17 mouse cellular contexts compared by ENCODE assay signal in genomic region chr5:139809397-139809796, GRCm38 (mm10). TPM values are rescaled to one million over a fixed set of nuclear protein-coding genes. Genes with fewer than 3 reads are reported as not detected.
DNase-seq lines count a peak whose midpoint lies in the region; ATAC-seq and TF ChIP-seq lines count a peak whose summit lies in the region.
"Had no signal": no experiment of that assay in that cellular context is flagged by ENCODE, and none has a peak within 500 bp of the region (broad histone marks: within the 10 kb centered on the region; RNA-seq: fewer than 3 reads in every experiment).

No protein-coding gene starts in this region.

- H3K9ac ChIP-seq in CH12.LX (ENCODE audit: insufficient read depth, low read depth) (no peak overlapping the region), MEL (ENCODE audit: control insufficient read depth, low read depth, low read length, poor library complexity, severe bottlenecking) (no peak overlapping the region)
- no peak overlapping the region for H3K9ac ChIP-seq in liver, embryonic 13.5 days
- no peak overlapping the region for H3K9ac ChIP-seq in neural tube, embryonic 15.5 days (replicated peaks)
- H3K9ac ChIP-seq in kidney, embryonic 16.5 days (replicated peaks; ENCODE audit: low read length): no peak overlapping the region
- H3K9ac ChIP-seq: embryonic facial prominence, embryonic 13.5 days; kidney, embryonic 15.5 days had no signal

- TF ChIP-seq POLR2A in kidney, adult 2 months (IDR thresholded peaks at IDR 0.05; ENCODE audit: low read depth, low read length): no peak
- no peak for TF ChIP-seq POLR2A in CH12.LX (IDR thresholded peaks at IDR 0.05; ENCODE audit: low read depth, low read length)
- TF ChIP-seq POLR2A in MEL (IDR thresholded peaks at IDR 0.05; ENCODE audit: control insufficient read depth in 1 of 2, insufficient read depth in 1 of 2, low read depth in 1 of 2, low read length in 2 of 2, poor library complexity in 1 of 2): no peak

- 63% methylated on average over 4 of the region's 4 CpGs for WGBS in kidney, adult 2 months
- 30% methylated on average over 4 of the region's 4 CpGs for WGBS in liver, embryonic 13.5 days (ENCODE audit: insufficient replicate concordance)
- WGBS in neural tube, embryonic 15.5 days: 59% methylated on average over 4 of the region's 4 CpGs
- 65% methylated on average over 4 of the region's 4 CpGs for WGBS in kidney, embryonic 16.5 days

- H3K79me2 ChIP-seq in CH12.LX (replicated peaks; ENCODE audit: control insufficient read depth, extremely low read depth, insufficient read depth, poor library complexity, severe bottlenecking) (no peaks in the 10 kb centered on the region), MEL (ENCODE audit: control insufficient read depth, insufficient read depth, low read length, poor library complexity) (no peaks in the 10 kb centered on the region)

- peaks cover 3% of the 10 kb centered on the region for H3K9me3 ChIP-seq in CH12.LX (replicated peaks; ENCODE audit: low read length)
- no peaks in the 10 kb centered on the region for H3K9me3 ChIP-seq in MEL (replicated peaks; ENCODE audit: insufficient read depth, low read length)
- H3K9me3 ChIP-seq in liver, embryonic 13.5 days (replicated peaks): peaks cover 13% of the 10 kb centered on the region; the same call in 1 of the 2 replicates
- H3K9me3 ChIP-seq in neural tube, embryonic 15.5 days (replicated peaks): no peaks in the 10 kb centered on the region
- H3K9me3 ChIP-seq in kidney, embryonic 16.5 days (ENCODE audit: low read length): no peaks in the 10 kb centered on the region
- H3K9me3 ChIP-seq: embryonic facial prominence, embryonic 13.5 days; kidney, embryonic 15.5 days had no signal

- no peak overlapping the region for H3K4me3 ChIP-seq in kidney, adult 2 months (ENCODE audit: insufficient read depth, low read depth, low read length)
- H3K4me3 ChIP-seq in CH12.LX (replicated peaks in 1 of 3; ENCODE audit: low read depth in 2 of 3, low read length in 2 of 3, poor library complexity in 1 of 3) (no peak overlapping the region), MEL (ENCODE audit: control insufficient read depth in 1 of 2, insufficient read depth in 1 of 2, low read depth in 2 of 2, low read length in 2 of 2) (no peak overlapping the region)
- no peak overlapping the region for H3K4me3 ChIP-seq in liver, embryonic 13.5 days (replicated peaks)
- no peak overlapping the region for H3K4me3 ChIP-seq in neural tube, embryonic 15.5 days (replicated peaks)
- H3K4me3 ChIP-seq in kidney, embryonic 16.5 days (ENCODE audit: low read length): no peak overlapping the region
- H3K4me3 ChIP-seq: embryonic facial prominence, embryonic 13.5 days; kidney, embryonic 15.5 days had no signal

- H3K4me1 ChIP-seq in kidney, adult 2 months (ENCODE audit: control insufficient read depth, insufficient read depth, low read length): 0 out of 2 replicates have a peak, but pooled peaks cover 5% of the 10 kb centered on the region
- H3K4me1 ChIP-seq in CH12.LX (ENCODE audit: control insufficient read depth in 1 of 2, insufficient read depth in 2 of 2) (peaks cover 16 to 24% of the 10 kb centered on the region in 2 experiments), MEL (ENCODE audit: control insufficient read depth in 1 of 2, insufficient read depth in 2 of 2, low read length in 2 of 2) (peaks cover 4 to 26% of the 10 kb centered on the region in 2 experiments)
- H3K4me1 ChIP-seq in liver, embryonic 13.5 days (replicated peaks): peaks cover 72% of the 10 kb centered on the region
- no peaks in the 10 kb centered on the region for H3K4me1 ChIP-seq in neural tube, embryonic 15.5 days
- H3K4me1 ChIP-seq in kidney, embryonic 16.5 days (ENCODE audit: insufficient read depth, low read length): no peaks in the 10 kb centered on the region; the same call in 1 of the 2 replicates
- H3K4me1 ChIP-seq: embryonic facial prominence, embryonic 13.5 days had no signal

- H3K27ac ChIP-seq in kidney, adult 2 months (ENCODE audit: insufficient read depth, low read depth, low read length): no peak overlapping the region
- H3K27ac ChIP-seq in CH12.LX (ENCODE audit: insufficient read depth, low read depth): no peak overlapping the region
- no peak overlapping the region for H3K27ac ChIP-seq in MEL (ENCODE audit: control insufficient read depth, low read depth, low read length)
- H3K27ac ChIP-seq in liver, embryonic 13.5 days: peak overlapping the region; percentile 71
- H3K27ac ChIP-seq in neural tube, embryonic 15.5 days (replicated peaks): no peak overlapping the region
- no peak overlapping the region for H3K27ac ChIP-seq in kidney, embryonic 16.5 days (ENCODE audit: low read length)
- H3K27ac ChIP-seq: embryonic facial prominence, embryonic 13.5 days; kidney, embryonic 15.5 days had no signal

- H3K4me2 ChIP-seq in CH12.LX (ENCODE audit: insufficient read depth, low read depth, poor library complexity, severe bottlenecking): no peak overlapping the region
- no peak overlapping the region for H3K4me2 ChIP-seq in liver, embryonic 13.5 days
- no peak overlapping the region for H3K4me2 ChIP-seq in neural tube, embryonic 15.5 days
- H3K4me2 ChIP-seq in kidney, embryonic 16.5 days (replicated peaks; ENCODE audit: low read depth, low read length): no peak overlapping the region
- H3K4me2 ChIP-seq: embryonic facial prominence, embryonic 13.5 days; kidney, embryonic 15.5 days had no signal

- peak; percentile 26 for TF ChIP-seq CTCF in kidney, adult 2 months (conservative IDR thresholded peaks at IDR 0.05; ENCODE audit: insufficient read depth, insufficient read length, low read depth, low read length)
- TF ChIP-seq CTCF in CH12.LX (conservative IDR thresholded peaks at IDR 0.05 in 1 of 2, IDR thresholded peaks at IDR 0.05 in 1 of 2; ENCODE audit: low read depth in 2 of 2, low read length in 2 of 2) (peak; percentile 42 to 46), MEL (IDR thresholded peaks at IDR 0.05 in 2 of 3, conservative IDR thresholded peaks at IDR 0.05 in 1 of 3; ENCODE audit: control insufficient read depth in 1 of 3, insufficient read depth in 1 of 3, low read depth in 2 of 3, low read length in 3 of 3, poor library complexity in 1 of 3, severe bottlenecking in 1 of 3) (peak; percentile 38 to 63 (median 61))

- in situ Hi-C loops in CH12.LX (cut with MboI; ENCODE audit: low pct_ligation_motif_present, low pct_unique_long_range_greater_than_20kb, low sequenced_read_pairs): no loop called here

- no peak; the same call in none of the 2 replicates for TF ChIP-seq RAD21 in CH12.LX (IDR thresholded peaks at IDR 0.05; ENCODE audit: low read depth, low read length)
- TF ChIP-seq RAD21 in MEL (IDR thresholded peaks at IDR 0.05; ENCODE audit: low read depth, low read length): peak; percentile 32

- dilution Hi-C loops in CH12.LX (cut with MboI; ENCODE audit: extremely low pct_ligation_motif_present, extremely low pct_unique_long_range_greater_than_20kb, low sequenced_read_pairs): no loop called here

- no peaks in the 10 kb centered on the region for H3K36me3 ChIP-seq in kidney, adult 2 months (ENCODE audit: control insufficient read depth, insufficient read depth, low read length)
- H3K36me3 ChIP-seq in CH12.LX (replicated peaks in 1 of 2; ENCODE audit: control insufficient read depth in 1 of 2, insufficient read depth in 1 of 2, low read length in 1 of 2) (no peaks in the 10 kb centered on the region), MEL (ENCODE audit: control insufficient read depth in 1 of 2, insufficient read depth in 2 of 2, low read length in 2 of 2) (peaks cover 0 to 16% of the 10 kb centered on the region in 2 experiments; a peak in 2 of 4 replicates)
- peaks cover 23% of the 10 kb centered on the region for H3K36me3 ChIP-seq in liver, embryonic 13.5 days
- no peaks in the 10 kb centered on the region for H3K36me3 ChIP-seq in neural tube, embryonic 15.5 days
- H3K36me3 ChIP-seq in kidney, embryonic 16.5 days (ENCODE audit: insufficient read depth, low read length): peaks cover 4% of the 10 kb centered on the region; the same call in 1 of the 2 replicates
- H3K36me3 ChIP-seq: embryonic facial prominence, embryonic 13.5 days; kidney, embryonic 15.5 days had no signal

- H3K27me3 ChIP-seq in kidney, adult 2 months (replicated peaks; ENCODE audit: control insufficient read depth, insufficient read depth, low read length): no peaks in the 10 kb centered on the region
- H3K27me3 ChIP-seq in CH12.LX (replicated peaks) (peaks cover 13% of the 10 kb centered on the region), MEL (ENCODE audit: control insufficient read depth in 1 of 2, insufficient read depth in 2 of 2, low read length in 2 of 2) (no peaks in the 10 kb centered on the region)
- H3K27me3 ChIP-seq in liver, embryonic 13.5 days: peaks cover 16% of the 10 kb centered on the region
- H3K27me3 ChIP-seq in neural tube, embryonic 15.5 days (replicated peaks): peaks cover 19% of the 10 kb centered on the region
- H3K27me3 ChIP-seq in kidney, embryonic 16.5 days (ENCODE audit: insufficient read depth, low read length): peaks cover 15% of the 10 kb centered on the region

- TF ChIP-seq EP300 in CH12.LX (IDR thresholded peaks at IDR 0.05; ENCODE audit: low read length) (no peak), MEL (IDR thresholded peaks at IDR 0.05; ENCODE audit: low read depth in 1 of 2, low read length in 2 of 2) (no peak)

- no peak for DNase-seq in kidney, adult 2 months
- DNase-seq in kidney, postnatal 25 days: no peak
- DNase-seq in CH12.LX (ENCODE audit: extremely low read depth): no peak
- peak; percentile 67 for DNase-seq in MEL (ENCODE audit: low read depth, low spot score)
- no peak for DNase-seq in liver, embryonic 13.5 days
- no peak for DNase-seq in urinary bladder, adult 18-20 months (ENCODE audit: low spot score in 2 of 2)
- DNase-seq: adrenal gland, postnatal 25 days; cerebellum, adult 9-11 months; retina, postnatal 1 day had no signal

- no peak for ATAC-seq in liver, embryonic 13.5 days (ENCODE audit: low read depth)
- ATAC-seq in neural tube, embryonic 15.5 days (ENCODE audit: low FRiP score): no peak
- ATAC-seq in kidney, embryonic 16.5 days (ENCODE audit: low FRiP score, low TSS enrichment): no peak

RNA-seq across cellular contexts. Expression of gene Tmem184a, which starts 10.3 kb away (rescaled TPM):
- 69.7 and 90.2 TPM in 2 replicates for polyA plus RNA-seq in kidney, adult 2 months (2012; rRNA removed)
- total RNA-seq in CH12.LX (2012; rRNA removed) (0.08 TPM in 1 of 2 replicates, not detected in the other), CH12.LX (2014; rRNA removed) (0.08 and 0.20 TPM in 2 replicates), MEL (2012; rRNA removed) (0.07 and 0.27 TPM in 2 replicates)
- polyA plus RNA-seq in CH12.LX (2012; ENCODE audit: insufficient read length, low read depth) (0.16 TPM in 2 replicates), MEL (2012; ENCODE audit: insufficient read depth in 1 of 2, insufficient read length in 2 of 2, low read depth in 1 of 2, low replicate concordance in 2 of 2, missing spikeins in 1 of 2) (under 1 TPM in 1 of 2 experiments, not detected in 1; 0.10 TPM)
- 0.68 and 0.89 TPM in 2 replicates for polyA plus RNA-seq in liver, embryonic 13.5 days (2015; fragmentation: Nextera tagmentation; extraction: Ambion mirVana)
- polyA plus RNA-seq in neural tube, embryonic 15.5 days (2015; fragmentation: Nextera tagmentation; extraction: Ambion mirVana): 0.20 and 1.7 TPM in 2 replicates
- polyA plus RNA-seq in kidney, embryonic 16.5 days (2015; fragmentation: Nextera tagmentation; extraction: Ambion mirVana): 9.6 and 10.3 TPM in 2 replicates
- total RNA-seq: adrenal gland, postnatal 25 days had no signal

RNA-seq across cellular contexts. Expression of gene Gm26938, which starts 16.8 kb away (rescaled TPM):
- polyA plus RNA-seq in kidney, adult 2 months (2012; rRNA removed): not detected in 2 replicates
- not detected in 2 replicates for total RNA-seq in CH12.LX (2012; rRNA removed)
- not detected in 2 replicates for total RNA-seq in CH12.LX (2014; rRNA removed)
- not detected in 2 replicates for polyA plus RNA-seq in CH12.LX (2012; ENCODE audit: insufficient read length, low read depth)
- total RNA-seq in MEL (2012; rRNA removed): not detected in 2 replicates
- under 1 TPM in 1 of 2 experiments, not detected in 1; 0.11 TPM for polyA plus RNA-seq in MEL (2012; ENCODE audit: insufficient read depth in 1 of 2, insufficient read length in 2 of 2, low read depth in 1 of 2, low replicate concordance in 2 of 2, missing spikeins in 1 of 2)
- polyA plus RNA-seq in liver, embryonic 13.5 days (2015; fragmentation: Nextera tagmentation; extraction: Ambion mirVana): not detected in 2 replicates
- polyA plus RNA-seq in neural tube, embryonic 15.5 days (2015; fragmentation: Nextera tagmentation; extraction: Ambion mirVana): not detected in 2 replicates
- polyA plus RNA-seq in kidney, embryonic 16.5 days (2015; fragmentation: Nextera tagmentation; extraction: Ambion mirVana): 0.72 TPM in 1 of 2 replicates, not detected in the other
- total RNA-seq: adrenal gland, postnatal 25 days; gastrocnemius, adult 18-20 months; heart, postnatal 25 days; left cerebral cortex, postnatal 25 days had no signal
- polyA plus RNA-seq: kidney, embryonic 15.5 days; stomach, embryonic 16.5 days had no signal

RNA-seq across cellular contexts. Expression of gene Psmg3, which starts 17.3 kb away (rescaled TPM):
- polyA plus RNA-seq in kidney, adult 2 months (2012; rRNA removed): 24.4 and 29.2 TPM in 2 replicates
- total RNA-seq in CH12.LX (2012; rRNA removed) (43.5 and 60.1 TPM in 2 replicates), CH12.LX (2014; rRNA removed) (92.5 and 101 TPM in 2 replicates), MEL (2012; rRNA removed) (70.0 and 75.4 TPM in 2 replicates)
- polyA plus RNA-seq in CH12.LX (2012; ENCODE audit: insufficient read length, low read depth) (57.3 and 61.3 TPM in 2 replicates), MEL (2012; ENCODE audit: insufficient read depth in 1 of 2, insufficient read length in 2 of 2, low read depth in 1 of 2, low replicate concordance in 2 of 2, missing spikeins in 1 of 2) (10 to 100 TPM in 1 of 2 experiments, not detected in 1; 81.9 TPM)
- 68.7 and 70.5 TPM in 2 replicates for polyA plus RNA-seq in liver, embryonic 13.5 days (2015; fragmentation: Nextera tagmentation; extraction: Ambion mirVana)
- polyA plus RNA-seq in neural tube, embryonic 15.5 days (2015; fragmentation: Nextera tagmentation; extraction: Ambion mirVana): 72.1 and 76.3 TPM in 2 replicates
- polyA plus RNA-seq in kidney, embryonic 16.5 days (2015; fragmentation: Nextera tagmentation; extraction: Ambion mirVana): 74.3 and 77.5 TPM in 2 replicates

RNA-seq across cellular contexts. Expression of gene Mafk, which starts 18.1 kb away (rescaled TPM):
- 20.5 and 22.2 TPM in 2 replicates for polyA plus RNA-seq in kidney, adult 2 months (2012; rRNA removed)
- total RNA-seq in CH12.LX (2012; rRNA removed) (16.4 and 20.0 TPM in 2 replicates), CH12.LX (2014; rRNA removed) (23.6 and 23.8 TPM in 2 replicates), MEL (2012; rRNA removed) (43.6 and 62.1 TPM in 2 replicates)
- polyA plus RNA-seq in CH12.LX (2012; ENCODE audit: insufficient read length, low read depth) (24.1 and 24.7 TPM in 2 replicates), MEL (2012; ENCODE audit: insufficient read depth in 1 of 2, insufficient read length in 2 of 2, low read depth in 1 of 2, low replicate concordance in 2 of 2, missing spikeins in 1 of 2) (10 to 100 TPM in 1 of 2 experiments, not detected in 1; 56.5 TPM)
- polyA plus RNA-seq in liver, embryonic 13.5 days (2015; fragmentation: Nextera tagmentation; extraction: Ambion mirVana): 41.6 and 44.9 TPM in 2 replicates
- polyA plus RNA-seq in neural tube, embryonic 15.5 days (2015; fragmentation: Nextera tagmentation; extraction: Ambion mirVana): 10.8 and 14.2 TPM in 2 replicates
- 12.2 and 13.3 TPM in 2 replicates for polyA plus RNA-seq in kidney, embryonic 16.5 days (2015; fragmentation: Nextera tagmentation; extraction: Ambion mirVana)

RNA-seq across cellular contexts. Expression of gene Ints1, which starts 33.9 kb away (rescaled TPM):
- 40.1 and 42.2 TPM in 2 replicates for polyA plus RNA-seq in kidney, adult 2 months (2012; rRNA removed)
- total RNA-seq in CH12.LX (2012; rRNA removed) (88.2 and 94.0 TPM in 2 replicates), CH12.LX (2014; rRNA removed) (19.8 and 23.2 TPM in 2 replicates), MEL (2012; rRNA removed) (77.9 and 82.5 TPM in 2 replicates)
- polyA plus RNA-seq in CH12.LX (2012; ENCODE audit: insufficient read length, low read depth) (47.4 and 72.1 TPM in 2 replicates), MEL (2012; ENCODE audit: insufficient read depth in 1 of 2, insufficient read length in 2 of 2, low read depth in 1 of 2, low replicate concordance in 2 of 2, missing spikeins in 1 of 2) (10 to 100 TPM in 1 of 2 experiments, not detected in 1; 89.2 TPM)
- 12.7 and 13.8 TPM in 2 replicates for polyA plus RNA-seq in liver, embryonic 13.5 days (2015; fragmentation: Nextera tagmentation; extraction: Ambion mirVana)
- 25.6 and 29.0 TPM in 2 replicates for polyA plus RNA-seq in neural tube, embryonic 15.5 days (2015; fragmentation: Nextera tagmentation; extraction: Ambion mirVana)
- 28.3 and 30.4 TPM in 2 replicates for polyA plus RNA-seq in kidney, embryonic 16.5 days (2015; fragmentation: Nextera tagmentation; extraction: Ambion mirVana)
